Mouse (Mus musculus): ENCODE measurements at regions not wholly inside any gene's neighbourhood (a gene's known extent, or its start where the extent isn't known, plus 50 kb on each side); places are given as distances from the start of the nearest gene placed in this dataset.
A peak's percentile ranks its signal among the peaks of the same experiment; 100 is the strongest.

DNA sequence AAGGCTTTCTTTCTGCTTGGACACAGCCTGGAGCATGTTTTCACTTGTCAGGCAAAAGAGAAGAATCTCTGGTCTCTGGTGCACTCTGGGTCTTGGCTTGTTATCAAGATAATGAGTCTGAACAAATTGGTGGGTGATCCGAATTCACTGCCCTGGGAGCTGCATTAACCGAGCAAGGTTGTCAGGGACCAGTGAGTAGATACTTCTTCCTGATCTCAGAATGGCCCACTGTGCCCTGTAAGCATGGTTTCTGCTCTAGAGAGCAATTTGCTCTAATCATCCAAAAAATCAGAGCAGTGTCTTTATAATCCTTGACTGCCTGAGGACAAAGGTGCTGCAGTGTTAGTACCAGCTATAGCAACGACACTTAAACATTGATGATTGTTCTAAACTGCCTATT, 97.2 kb upstream of the 1500015O10Rik start:
- DNase-seq (ENCODE audit: low read depth): peak; percentile 39
- no peak for TF ChIP-seq POLR2A (IDR thresholded peaks at IDR 0.05; ENCODE audit: borderline replicate concordance, extremely low read depth, insufficient read depth, insufficient read length, poor library complexity, severe bottlenecking)
- no peak for TF ChIP-seq CTCF (IDR thresholded peaks at IDR 0.05; ENCODE audit: borderline replicate concordance, extremely low read depth, insufficient read depth, insufficient read length)

DNA sequence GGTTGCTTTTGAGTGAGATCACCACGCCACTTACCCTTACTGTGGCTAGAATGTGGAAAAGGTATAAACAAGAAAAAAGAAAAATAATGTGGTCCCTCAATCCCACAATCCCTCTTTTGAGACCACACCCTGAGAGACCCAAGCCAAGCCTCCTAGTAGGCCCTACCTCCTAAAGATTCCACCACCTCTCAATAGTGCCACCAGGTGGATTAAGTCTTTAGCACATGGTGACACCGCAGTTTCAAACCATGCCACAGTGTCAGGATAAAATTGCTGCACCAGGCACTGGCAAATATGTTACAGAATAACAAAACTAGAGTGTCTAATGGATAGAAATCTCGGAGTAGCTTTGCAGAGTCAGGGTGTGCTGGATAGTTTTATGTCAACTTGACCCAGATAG, 94.7 kb upstream of the 1500015O10Rik start:
- no peak for TF ChIP-seq CTCF (IDR thresholded peaks at IDR 0.05; ENCODE audit: borderline replicate concordance, extremely low read depth, insufficient read depth, insufficient read length)
- TF ChIP-seq POLR2A (IDR thresholded peaks at IDR 0.05; ENCODE audit: borderline replicate concordance, extremely low read depth, insufficient read depth, insufficient read length, poor library complexity, severe bottlenecking): no peak
- DNase-seq (ENCODE audit: low read depth): no peak

DNA sequence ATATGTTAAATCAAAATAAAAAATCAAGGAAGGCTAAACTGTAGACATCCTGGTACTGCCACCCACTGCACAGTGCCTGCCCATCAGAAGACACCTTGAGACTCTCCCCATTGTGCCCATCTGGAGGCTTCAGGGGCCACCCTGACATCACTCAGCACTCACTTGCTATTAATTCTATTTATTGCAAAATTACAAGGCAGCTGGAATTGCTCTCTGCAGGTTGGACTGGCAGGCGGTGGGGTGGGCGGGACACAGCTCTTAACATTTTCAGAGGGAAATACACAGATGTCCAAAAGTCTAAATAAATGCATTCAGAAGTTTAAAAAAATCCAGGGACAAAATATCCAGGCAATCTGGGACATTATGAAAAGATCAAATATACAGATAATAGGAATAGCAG, 92.4 kb upstream of the 1500015O10Rik start:
- DNase-seq (ENCODE audit: low read depth): no peak
- TF ChIP-seq CTCF (IDR thresholded peaks at IDR 0.05; ENCODE audit: borderline replicate concordance, extremely low read depth, insufficient read depth, insufficient read length) (no peak), POLR2A (IDR thresholded peaks at IDR 0.05; ENCODE audit: borderline replicate concordance, extremely low read depth, insufficient read depth, insufficient read length, poor library complexity, severe bottlenecking) (no peak)

DNA sequence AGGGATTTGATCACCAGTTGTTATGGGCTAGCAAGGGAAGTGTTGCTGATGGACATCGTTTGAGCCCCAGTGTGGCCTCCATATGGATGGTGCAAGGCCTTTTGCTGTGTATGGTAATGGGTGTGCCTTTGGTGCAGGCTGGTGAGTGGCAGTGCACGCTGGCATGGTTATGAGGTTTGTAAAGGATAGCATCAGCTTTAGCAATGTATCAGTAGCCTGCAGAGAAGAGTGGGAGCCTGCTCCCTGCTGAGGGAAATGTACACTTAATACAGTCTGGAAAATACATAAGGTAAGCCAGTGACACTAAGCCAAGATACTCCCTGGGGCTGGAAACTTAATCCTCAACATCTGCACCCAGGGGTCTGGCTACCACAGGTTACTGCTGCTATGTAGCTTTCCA, 58.4 kb upstream of the 1500015O10Rik start:
- DNase-seq (ENCODE audit: low read depth): no peak
- no peak for TF ChIP-seq POLR2A (IDR thresholded peaks at IDR 0.05; ENCODE audit: borderline replicate concordance, extremely low read depth, insufficient read depth, insufficient read length, poor library complexity, severe bottlenecking)
- TF ChIP-seq CTCF (IDR thresholded peaks at IDR 0.05; ENCODE audit: borderline replicate concordance, extremely low read depth, insufficient read depth, insufficient read length): no peak

Data from brain, embryonic 14.5 days (tissue).